Mouse (Mus musculus): ENCODE data around the gene Dis3l2. TPM values are rescaled to one million over a fixed set of nuclear protein-coding genes. Genes with fewer than 3 reads are reported as not detected.

The Dis3l2 gene
- polyA plus RNA-seq, 1 experiment from 2014 or later, result 33.1 TPM

GRCm38 (mm10) chr1:86992849-86993248 lies 289.2 kb downstream of the Dis3l2 start:
- H3K9ac ChIP-seq (replicated peaks), result no peak overlapping the region
- ATAC-seq (ENCODE audit: insufficient number of reproducible peaks, insufficient read depth, low FRiP score, low TSS enrichment, low read depth), result no peak
- 69% methylated on average over 5 of the region's 5 CpGs for WGBS
- no peaks in the 10 kb centered on the region for H3K9me3 ChIP-seq
- H3K36me3 ChIP-seq, result 0 out of 2 replicates have a peak, but pooled peaks cover 5% of the 10 kb centered on the region
- no peak overlapping the region for H3K4me3 ChIP-seq (replicated peaks)
- no peak overlapping the region for H3K4me2 ChIP-seq
- H3K27ac ChIP-seq, result no peak overlapping the region
- H3K27me3 ChIP-seq, result no peaks in the 10 kb centered on the region
- no peaks in the 10 kb centered on the region for H3K4me1 ChIP-seq (replicated peaks)

- H3K36me3 ChIP-seq, result 0 out of 2 replicates have a peak, but pooled peaks cover 5% of the 10 kb centered on the region
- no peaks in the 10 kb centered on the region for H3K27me3 ChIP-seq
- no peak overlapping the region for H3K27ac ChIP-seq
- H3K9me3 ChIP-seq, result no peaks in the 10 kb centered on the region
- H3K4me1 ChIP-seq (replicated peaks), result no peaks in the 10 kb centered on the region
- no peak overlapping the region for H3K9ac ChIP-seq (replicated peaks)
- no peak overlapping the region for H3K4me3 ChIP-seq (replicated peaks)
- ATAC-seq (ENCODE audit: insufficient number of reproducible peaks, insufficient read depth, low FRiP score, low TSS enrichment, low read depth), result no peak
- no peak overlapping the region for H3K4me2 ChIP-seq
These were observed 290.4 kb downstream of the Dis3l2 start for GRCm38 (mm10) chr1:86994023-86994422.

GRCm38 (mm10) chr1:86998051-86998450 lies 294.4 kb downstream of the Dis3l2 start:
- no peak overlapping the region for H3K9ac ChIP-seq (replicated peaks)
- H3K9me3 ChIP-seq, result no peaks in the 10 kb centered on the region
- H3K4me2 ChIP-seq, result no peak overlapping the region
- H3K27ac ChIP-seq, result no peak overlapping the region
- H3K36me3 ChIP-seq, result no peaks in the 10 kb centered on the region
- no peak for ATAC-seq (ENCODE audit: insufficient number of reproducible peaks, insufficient read depth, low FRiP score, low TSS enrichment, low read depth)
- 96% methylated on average over 2 of the region's 2 CpGs for WGBS
- no peaks in the 10 kb centered on the region for H3K4me1 ChIP-seq (replicated peaks)
- H3K27me3 ChIP-seq, result no peaks in the 10 kb centered on the region
- no peak overlapping the region for H3K4me3 ChIP-seq (replicated peaks)

GRCm38 (mm10) chr1:87001365-87001764 lies 297.8 kb downstream of the Dis3l2 start:
- H3K4me1 ChIP-seq (replicated peaks), result no peaks in the 10 kb centered on the region
- no peak for ATAC-seq (ENCODE audit: insufficient number of reproducible peaks, insufficient read depth, low FRiP score, low TSS enrichment, low read depth)
- H3K27ac ChIP-seq, result no peak overlapping the region
- H3K4me3 ChIP-seq (replicated peaks), result no peak overlapping the region
- H3K4me2 ChIP-seq, result no peak overlapping the region
- 83% methylated on average over 5 of the region's 5 CpGs for WGBS
- no peaks in the 10 kb centered on the region for H3K9me3 ChIP-seq
- H3K36me3 ChIP-seq, result peaks cover 5% of the 10 kb centered on the region; the same call in 1 of the 2 replicates
- no peak overlapping the region for H3K9ac ChIP-seq (replicated peaks)
- H3K27me3 ChIP-seq, result no peaks in the 10 kb centered on the region

GRCm38 (mm10) chr1:87002545-87003168 lies 299.0 kb downstream of the Dis3l2 start:
- no peak overlapping the region for H3K4me3 ChIP-seq (replicated peaks)
- no peaks in the 10 kb centered on the region for H3K27me3 ChIP-seq
- H3K4me2 ChIP-seq, result no peak overlapping the region
- peaks cover 5% of the 10 kb centered on the region; the same call in 1 of the 2 replicates for H3K36me3 ChIP-seq
- H3K4me1 ChIP-seq (replicated peaks), result no peaks in the 10 kb centered on the region
- no peak for ATAC-seq (ENCODE audit: insufficient number of reproducible peaks, insufficient read depth, low FRiP score, low TSS enrichment, low read depth)
- H3K27ac ChIP-seq, result no peak overlapping the region
- no peaks in the 10 kb centered on the region for H3K9me3 ChIP-seq
- H3K9ac ChIP-seq (replicated peaks), result no peak overlapping the region
- 14% methylated on average over 9 of the region's 9 CpGs for WGBS

GRCm38 (mm10) chr1:87003169-87003552 lies 299.6 kb downstream of the Dis3l2 start:
- H3K9me3 ChIP-seq, result no peaks in the 10 kb centered on the region
- H3K4me1 ChIP-seq (replicated peaks), result 0 out of 2 replicates have a peak, but pooled peaks cover 2% of the 10 kb centered on the region
- no peaks in the 10 kb centered on the region for H3K27me3 ChIP-seq
- H3K4me3 ChIP-seq (replicated peaks), result no peak overlapping the region
- H3K4me2 ChIP-seq, result no peak overlapping the region
- ATAC-seq (ENCODE audit: insufficient number of reproducible peaks, insufficient read depth, low FRiP score, low TSS enrichment, low read depth), result no peak
- H3K9ac ChIP-seq (replicated peaks), result no peak overlapping the region
- H3K36me3 ChIP-seq, result peaks cover 5% of the 10 kb centered on the region; the same call in 1 of the 2 replicates
- 38% methylated on average over 2 of the region's 2 CpGs for WGBS
- no peak overlapping the region for H3K27ac ChIP-seq

- no peak overlapping the region for H3K4me3 ChIP-seq (replicated peaks)
- 90% methylated on average over 1 of the region's 1 CpGs for WGBS
- ATAC-seq (ENCODE audit: insufficient number of reproducible peaks, insufficient read depth, low FRiP score, low TSS enrichment, low read depth), result no peak
- H3K4me2 ChIP-seq, result no peak overlapping the region
- peaks cover 11% of the 10 kb centered on the region; the same call in 1 of the 2 replicates for H3K4me1 ChIP-seq (replicated peaks)
- H3K9ac ChIP-seq (replicated peaks), result no peak overlapping the region
- H3K27me3 ChIP-seq, result no peaks in the 10 kb centered on the region
- H3K9me3 ChIP-seq, result no peaks in the 10 kb centered on the region
- no peak overlapping the region for H3K27ac ChIP-seq
- peaks cover 5% of the 10 kb centered on the region; the same call in 1 of the 2 replicates for H3K36me3 ChIP-seq
These were observed 302.8 kb downstream of the Dis3l2 start for GRCm38 (mm10) chr1:87006425-87006824.

GRCm38 (mm10) chr1:87008211-87008610 lies 304.6 kb downstream of the Dis3l2 start:
- 18% methylated on average over 1 of the region's 1 CpGs for WGBS
- Histone ChIP-seq H3K27ac (no peak overlapping the region), H3K27me3 (no peaks in the 10 kb centered on the region), H3K4me3 (replicated peaks) (no peak overlapping the region), H3K36me3 (peaks cover 5% of the 10 kb centered on the region; the same call in 1 of the 2 replicates), H3K9ac (replicated peaks) (no peak overlapping the region), H3K4me2 (no peak overlapping the region), H3K9me3 (no peaks in the 10 kb centered on the region), H3K4me1 (replicated peaks) (peaks cover 17% of the 10 kb centered on the region)
- no peak for ATAC-seq (ENCODE audit: insufficient number of reproducible peaks, insufficient read depth, low FRiP score, low TSS enrichment, low read depth)

GRCm38 (mm10) chr1:87009156-87009555 lies 305.5 kb downstream of the Dis3l2 start:
- H3K9me3 ChIP-seq, result no peaks in the 10 kb centered on the region
- 89% methylated on average over 3 of the region's 3 CpGs for WGBS
- no peak overlapping the region for H3K4me2 ChIP-seq
- H3K9ac ChIP-seq (replicated peaks), result no peak overlapping the region
- H3K4me1 ChIP-seq (replicated peaks), result peaks cover 17% of the 10 kb centered on the region
- ATAC-seq (ENCODE audit: insufficient number of reproducible peaks, insufficient read depth, low FRiP score, low TSS enrichment, low read depth), result no peak
- H3K36me3 ChIP-seq, result peaks cover 5% of the 10 kb centered on the region; the same call in 1 of the 2 replicates
- no peak overlapping the region for H3K27ac ChIP-seq
- no peak overlapping the region for H3K4me3 ChIP-seq (replicated peaks)
- H3K27me3 ChIP-seq, result no peaks in the 10 kb centered on the region

- Histone ChIP-seq H3K4me1 (replicated peaks) (peaks cover 17% of the 10 kb centered on the region), H3K9me3 (no peaks in the 10 kb centered on the region), H3K4me3 (replicated peaks) (no peak overlapping the region), H3K9ac (replicated peaks) (no peak overlapping the region), H3K4me2 (no peak overlapping the region), H3K27ac (no peak overlapping the region; the same call in 1 of the 2 replicates), H3K36me3 (no peaks in the 10 kb centered on the region), H3K27me3 (no peaks in the 10 kb centered on the region)
- ATAC-seq (ENCODE audit: insufficient number of reproducible peaks, insufficient read depth, low FRiP score, low TSS enrichment, low read depth), result no peak
- WGBS, result 65% methylated on average over 12 of the region's 12 CpGs
These were observed 307.2 kb downstream of the Dis3l2 start for GRCm38 (mm10) chr1:87010629-87011330.

- ATAC-seq (ENCODE audit: insufficient number of reproducible peaks, insufficient read depth, low FRiP score, low TSS enrichment, low read depth), result no peak
- Histone ChIP-seq H3K9ac (replicated peaks) (no peak overlapping the region), H3K4me3 (replicated peaks) (no peak overlapping the region), H3K27me3 (no peaks in the 10 kb centered on the region), H3K36me3 (no peaks in the 10 kb centered on the region), H3K4me2 (no peak overlapping the region), H3K9me3 (no peaks in the 10 kb centered on the region), H3K4me1 (replicated peaks) (peaks cover 17% of the 10 kb centered on the region), H3K27ac (no peak overlapping the region)
- WGBS, result 49% methylated on average over 3 of the region's 3 CpGs
These were observed 308.1 kb downstream of the Dis3l2 start for GRCm38 (mm10) chr1:87011718-87012117.

All from limb, embryonic 12.5 days (tissue).